Mouse (Mus musculus) ovary, postnatal 14 days (tissue): ENCODE results near the gene Creb5.

ENCODE experiments used
- DNase-seq: peaks from one replicate; pipeline ENCODE4 v3.0.0; 2022; ENCODE audit warnings: low spot score

Gene Creb5

DNA sequence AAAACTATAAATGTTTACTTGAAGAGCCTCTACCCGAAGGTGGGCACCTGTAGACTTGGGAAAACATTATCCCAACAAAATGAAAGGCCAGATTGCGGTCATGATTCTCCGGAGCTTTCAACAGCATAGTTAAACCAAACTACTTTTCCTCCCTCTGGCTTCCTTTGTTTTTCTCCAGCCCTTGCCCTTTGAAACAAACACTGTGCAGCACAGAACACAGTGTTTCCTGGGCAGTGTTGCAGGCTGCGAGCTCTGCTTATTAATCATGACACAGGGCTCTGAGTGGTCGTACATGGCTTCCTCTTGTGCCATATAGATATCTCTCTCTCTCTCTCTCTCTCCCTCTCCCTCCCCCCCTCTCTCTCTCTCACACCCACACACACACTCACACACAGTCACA lies 206.8 kb downstream of the Creb5 start:
- no peak for DNase-seq

- DNase-seq: no peak
These were observed 208.6 kb downstream of the Creb5 start for GRCm38 (mm10) chr6:53495667-53496066.

DNA sequence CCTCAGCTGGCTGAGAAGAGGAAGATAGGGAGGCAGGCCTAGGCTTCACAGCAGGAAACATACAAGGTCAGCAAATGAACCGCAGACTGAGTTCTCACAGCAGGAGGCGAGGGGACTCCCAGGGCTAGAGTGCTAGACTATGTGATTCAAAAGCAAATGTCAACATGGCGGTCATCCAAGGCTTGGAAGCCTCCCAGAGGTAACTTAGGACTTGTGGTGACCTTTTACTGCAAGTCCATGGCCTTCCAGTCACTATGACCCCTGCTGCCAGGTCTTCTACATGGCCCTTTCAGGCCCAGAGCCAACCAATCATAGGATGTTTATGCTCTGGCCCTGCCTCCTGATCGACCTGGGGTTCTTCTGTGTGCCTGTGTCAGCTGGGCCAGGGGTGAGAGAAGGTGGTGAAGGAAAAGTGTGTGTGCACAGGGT lies 209.3 kb downstream of the Creb5 start:
- peak; percentile 23 for DNase-seq

DNA sequence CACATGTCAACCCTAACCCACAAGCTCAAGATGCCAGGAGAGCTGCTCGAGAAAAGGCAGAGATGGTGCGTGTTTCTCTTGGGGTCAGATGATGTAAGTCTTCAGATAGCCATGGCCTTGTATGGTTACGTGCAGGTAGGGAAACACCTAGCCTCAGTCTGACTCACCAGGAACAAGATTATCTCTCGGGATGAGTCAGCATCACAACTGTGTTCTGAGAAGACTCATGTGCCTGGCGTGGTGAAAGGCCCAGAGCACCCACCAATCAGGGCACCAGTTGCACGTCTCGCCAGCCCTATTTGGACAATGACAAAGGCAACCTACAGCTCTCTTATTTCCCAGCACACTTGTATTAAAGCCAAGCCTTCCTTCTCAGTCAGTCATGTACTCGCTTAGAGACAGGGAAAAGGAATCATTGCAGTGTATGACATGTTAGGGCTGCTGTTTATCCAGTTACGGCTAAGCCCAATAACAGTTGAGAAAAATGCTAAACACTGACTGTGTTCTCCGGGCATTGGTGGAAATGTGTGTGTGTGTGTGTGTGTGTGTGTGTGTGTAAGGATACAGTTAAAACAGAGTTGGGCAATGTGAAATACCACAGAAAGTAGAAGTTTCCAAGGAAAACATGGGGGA lies 210.9 kb downstream of the Creb5 start:
- DNase-seq: no peak

GRCm38 (mm10) chr6:53499621-53500295 lies 212.7 kb downstream of the Creb5 start:
- no peak for DNase-seq

GRCm38 (mm10) chr6:53501236-53501635 lies 214.2 kb downstream of the Creb5 start:
- DNase-seq: no peak

GRCm38 (mm10) chr6:53506947-53507564 lies 220.0 kb downstream of the Creb5 start:
- no peak for DNase-seq

- no peak for DNase-seq
These were observed 221.9 kb downstream of the Creb5 start for GRCm38 (mm10) chr6:53508847-53509494.

DNA sequence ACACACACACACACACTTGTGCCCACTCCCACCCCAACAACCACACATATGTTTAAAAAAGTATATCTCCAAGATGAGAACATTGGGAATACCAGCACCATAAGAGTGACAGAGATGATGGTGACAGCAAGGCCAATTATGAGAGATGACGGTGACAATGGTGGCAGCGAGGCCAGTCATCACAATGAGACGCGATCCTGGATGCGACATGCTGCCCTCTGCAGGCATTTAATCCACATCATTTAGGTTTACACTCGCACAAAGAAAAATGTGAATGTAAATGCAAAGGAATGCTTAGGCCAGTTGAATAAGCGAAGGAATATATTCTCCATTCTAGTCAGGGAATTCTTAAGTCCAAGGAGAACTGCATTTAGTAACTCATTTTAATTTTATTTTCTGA lies 222.9 kb downstream of the Creb5 start:
- no peak for DNase-seq

- no peak for DNase-seq
These were observed 225.2 kb downstream of the Creb5 start for GRCm38 (mm10) chr6:53512226-53512625.

DNA sequence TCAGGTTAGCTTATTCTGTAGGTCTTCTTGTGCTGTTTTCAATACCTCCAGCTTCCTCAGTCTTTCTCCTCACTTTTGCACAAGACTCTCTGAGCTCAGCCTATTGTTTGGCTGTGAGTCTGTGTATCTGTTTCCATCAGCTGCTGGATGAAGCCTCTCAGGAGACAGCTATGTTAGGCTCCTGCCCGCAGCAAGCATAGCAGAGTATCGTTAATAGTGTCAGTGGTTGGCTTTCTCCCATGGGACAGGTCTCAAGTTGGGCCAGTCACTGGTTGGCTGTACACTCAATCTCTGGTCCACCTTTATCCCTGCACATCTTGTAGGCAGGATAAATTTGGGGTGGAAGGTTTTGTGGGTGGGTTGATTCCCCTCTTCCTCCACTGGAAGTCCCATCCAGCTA lies 226.3 kb downstream of the Creb5 start:
- DNase-seq: no peak

DNA sequence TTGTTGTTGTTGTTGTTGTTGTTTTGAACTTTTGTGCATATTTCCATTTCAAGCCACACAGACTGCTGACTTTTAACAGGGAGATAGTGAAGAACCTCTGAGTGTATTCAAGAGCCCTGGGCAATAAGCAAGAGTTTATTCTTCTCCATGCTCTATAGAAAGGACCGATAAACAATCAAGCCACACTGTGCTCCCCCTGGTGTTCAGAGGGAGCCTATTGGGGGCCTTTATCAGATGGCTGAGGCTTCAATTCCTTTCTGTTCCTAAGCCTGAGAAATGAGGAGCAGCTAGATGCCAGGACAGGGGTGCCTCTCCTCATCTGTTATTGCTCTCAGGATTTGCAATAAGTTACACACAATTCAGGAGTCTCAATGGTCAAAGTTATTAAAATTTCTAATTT lies 227.8 kb downstream of the Creb5 start:
- DNase-seq: no peak

DNA sequence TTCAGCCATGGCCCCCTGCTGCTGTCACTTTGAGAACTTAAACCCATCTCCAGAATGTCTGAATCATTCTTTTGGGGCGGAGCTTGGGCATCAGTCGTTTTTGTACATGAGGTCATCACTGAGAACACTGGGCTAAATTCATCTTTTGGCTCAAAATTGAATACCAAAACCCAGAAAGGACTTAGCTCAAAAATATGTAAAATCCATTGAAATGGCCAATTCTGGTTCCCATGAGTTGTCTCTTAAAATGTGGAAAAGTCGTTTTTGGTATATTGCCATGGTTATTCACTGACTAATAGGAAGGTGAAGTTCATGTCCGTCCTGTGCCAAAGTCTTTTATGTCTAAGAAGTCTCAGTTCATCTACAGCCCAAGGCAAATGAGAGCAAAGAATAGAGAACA lies 228.5 kb downstream of the Creb5 start:
- no peak for DNase-seq

DNA sequence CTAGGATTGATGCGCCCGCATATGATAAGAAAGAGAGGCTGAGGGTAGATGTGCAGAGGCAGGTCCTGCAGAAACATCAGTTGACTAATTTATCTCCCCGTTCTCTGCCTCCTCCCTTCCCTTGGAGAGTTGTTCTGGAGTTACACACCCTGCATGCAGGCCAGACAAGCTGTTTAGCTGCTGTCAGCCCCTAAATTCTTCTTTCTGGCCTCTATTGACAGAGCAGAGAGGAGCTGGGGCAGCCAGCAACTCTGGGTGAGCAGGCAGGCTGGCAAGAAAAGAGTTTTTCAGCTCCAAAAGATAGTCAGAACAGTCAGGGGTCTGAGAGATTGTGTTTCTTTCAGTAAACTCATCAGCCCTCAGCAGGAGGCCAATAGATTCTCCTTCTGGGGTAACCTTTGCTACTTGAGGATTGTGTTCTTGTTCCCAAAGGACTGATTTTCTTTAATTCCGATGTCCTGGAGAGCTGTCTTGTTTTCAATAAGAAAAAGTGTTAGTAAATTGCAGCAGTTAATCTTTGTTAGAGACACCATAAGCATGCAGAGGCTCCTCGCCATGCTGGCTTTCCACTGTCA lies 230.4 kb downstream of the Creb5 start:
- no peak for DNase-seq

- DNase-seq: no peak
These were observed 236.8 kb downstream of the Creb5 start for GRCm38 (mm10) chr6:53523743-53524497.

GRCm38 (mm10) chr6:53526460-53526859 lies 239.4 kb downstream of the Creb5 start:
- no peak for DNase-seq

- DNase-seq: no peak
These were observed 243.7 kb downstream of the Creb5 start for GRCm38 (mm10) chr6:53530742-53531141.

- no peak for DNase-seq
These were observed 244.4 kb downstream of the Creb5 start for GRCm38 (mm10) chr6:53531461-53531860.

DNA sequence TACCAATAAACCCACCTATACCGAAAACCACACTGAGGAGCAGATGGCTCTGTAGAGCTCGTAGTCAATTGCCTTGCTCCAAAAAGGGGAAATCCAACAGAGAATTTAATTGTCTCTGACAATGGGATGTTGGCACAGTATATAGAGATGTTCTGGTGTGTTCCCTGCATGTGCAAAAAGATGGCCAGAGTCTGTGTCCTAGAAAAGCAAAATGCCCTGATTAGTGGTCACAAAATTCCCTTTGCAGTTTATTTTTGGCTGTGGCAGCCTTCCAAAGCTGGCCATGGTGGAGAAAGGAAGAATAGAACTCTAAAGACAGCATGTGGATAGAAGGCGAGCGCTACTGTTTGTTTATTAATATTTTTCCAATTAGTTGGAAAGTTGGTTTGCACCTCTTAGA lies 250.5 kb downstream of the Creb5 start:
- no peak for DNase-seq

GRCm38 (mm10) chr6:53541798-53542197 lies 254.7 kb downstream of the Creb5 start:
- DNase-seq: no peak

DNA sequence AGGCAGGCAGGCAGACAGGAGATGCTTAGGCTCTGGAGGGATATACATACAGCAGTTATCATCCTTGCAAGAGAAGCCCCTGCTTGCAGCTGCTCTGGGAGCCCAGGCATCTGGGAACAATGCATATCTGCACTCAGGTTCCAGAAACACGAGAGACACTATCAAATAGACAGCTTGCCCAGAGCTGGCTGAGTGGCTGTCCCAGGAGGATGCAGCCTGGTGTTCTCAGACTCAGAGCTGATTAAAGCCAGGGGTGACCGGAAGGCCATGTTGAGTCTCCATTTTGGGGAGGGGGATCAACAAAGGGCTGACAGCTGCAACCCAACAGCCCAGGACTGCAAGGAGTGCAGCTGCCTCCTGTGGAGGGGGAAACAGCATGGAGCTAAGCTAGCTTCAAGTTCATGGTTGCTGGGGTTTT lies 258.4 kb downstream of the Creb5 start:
- DNase-seq: no peak

GRCm38 (mm10) chr6:53545989-53546388 lies 258.9 kb downstream of the Creb5 start:
- no peak for DNase-seq
